ENCODE assay signal across 27 mouse cellular contexts in the genomic region with DNA sequence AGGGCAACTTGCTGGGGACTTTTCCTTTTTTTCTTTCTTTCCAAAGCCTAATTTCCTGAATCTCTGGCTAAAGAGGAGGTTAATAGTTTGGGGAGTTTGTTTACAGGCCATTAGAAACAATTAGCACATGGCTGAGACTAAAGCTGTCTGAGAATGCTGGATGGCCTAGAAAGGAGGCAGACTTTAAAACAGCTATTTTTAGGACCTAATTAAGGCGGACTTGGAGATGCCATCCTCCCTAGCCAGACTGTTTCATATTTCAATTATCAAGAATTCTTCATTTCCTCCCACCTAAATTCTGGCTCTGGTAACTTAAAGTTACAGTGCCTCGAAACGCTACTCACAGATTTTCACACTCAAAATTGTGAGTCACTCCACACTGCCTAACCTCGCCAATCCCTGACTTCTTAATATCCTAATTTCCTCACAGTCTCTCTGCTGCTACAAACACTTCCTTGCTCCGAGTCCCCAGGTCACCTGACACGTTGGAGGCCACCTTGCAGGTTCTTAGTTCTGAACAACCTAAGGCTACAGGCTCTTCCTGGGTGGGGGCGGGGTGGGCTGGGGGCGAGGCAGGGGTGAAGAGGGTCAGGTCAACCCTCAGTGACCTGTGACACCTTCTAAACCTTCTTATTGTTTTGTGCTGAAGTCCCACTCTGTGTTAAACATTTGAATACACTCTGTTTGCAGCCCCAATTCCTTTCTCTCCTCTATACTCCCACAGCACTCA.
DNase-seq lines count a peak whose midpoint lies in the region; ATAC-seq and TF ChIP-seq lines count a peak whose summit lies in the region.
"Had no signal": no experiment of that assay in that cellular context is flagged by ENCODE, and none has a peak within 500 bp of the region (broad histone marks: within the 10 kb centered on the region; RNA-seq: fewer than 3 reads in every experiment).

No protein-coding gene starts in this region.

- peak; percentile 8 to 34 for DNase-seq in frontal cortex, adult 2 months (ENCODE audit: extremely low spot score in 1 of 2, low spot score in 1 of 2)
- no peak for DNase-seq in frontal cortex, postnatal 36 days (ENCODE audit: low spot score in 2 of 2)
- DNase-seq in kidney, postnatal 0 days (ENCODE audit: low spot score), result peak; percentile 81
- no peak for DNase-seq in kidney, postnatal 25 days
- DNase-seq in ES-E14 (ENCODE audit: low read depth, low spot score), result peak; percentile 21
- DNase-seq in limb, embryonic 10.5 days (ENCODE audit: low spot score), result no peak
- DNase-seq in right cerebral cortex, postnatal 10 days (ENCODE audit: low spot score in 2 of 2), result no peak
- no peak for DNase-seq in cerebellum, adult 18-20 months
- DNase-seq: adrenal gland, adult 8-10 months; cerebellum, postnatal 14 days; embryo, embryonic 11 days; forebrain, postnatal 0 days; gastrocnemius, postnatal 25 days; heart, postnatal 10 days; kidney, postnatal 14 days; right cerebral cortex, postnatal 14 days; spleen, adult 18-20 months; thymus, adult 2 months had no signal

- no peak for TF ChIP-seq CTCF in kidney, postnatal 0 days (IDR thresholded peaks at IDR 0.05; ENCODE audit: low read depth)

- H3K36me3 ChIP-seq in kidney, postnatal 0 days (ENCODE audit: insufficient read depth, low read length), result no peaks in the 10 kb centered on the region
- H3K36me3 ChIP-seq in ES-E14 (ENCODE audit: control insufficient read depth, insufficient read depth, low read length, poor library complexity, severe bottlenecking), result no peaks in the 10 kb centered on the region
- H3K36me3 ChIP-seq in limb, embryonic 10.5 days, result no peaks in the 10 kb centered on the region
- H3K36me3 ChIP-seq: embryonic facial prominence, embryonic 15.5 days; forebrain, embryonic 10.5 days; hindbrain, embryonic 12.5 days; limb, embryonic 13.5 days; liver, embryonic 15.5 days; midbrain, embryonic 12.5 days; neural tube, embryonic 13.5 days had no signal

- no peaks in the 10 kb centered on the region for H3K9me3 ChIP-seq in kidney, postnatal 0 days (replicated peaks; ENCODE audit: low read length)
- H3K9me3 ChIP-seq in ES-E14 (ENCODE audit: control insufficient read depth, insufficient read depth, low read depth, low read length), result no peaks in the 10 kb centered on the region
- H3K9me3 ChIP-seq in limb, embryonic 10.5 days (replicated peaks), result no peaks in the 10 kb centered on the region
- H3K9me3 ChIP-seq: embryonic facial prominence, embryonic 15.5 days; forebrain, embryonic 10.5 days; hindbrain, embryonic 12.5 days; limb, embryonic 13.5 days; liver, embryonic 15.5 days; midbrain, embryonic 12.5 days; neural tube, embryonic 13.5 days had no signal

- in situ Hi-C loops in ES-E14 (cut with MboI; ENCODE audit: low sequenced_read_pairs in 2 of 2, unreplicated experiment in 2 of 2), result no loop called here

- no peak overlapping the region for H3K27ac ChIP-seq in kidney, postnatal 0 days
- no peak overlapping the region for H3K27ac ChIP-seq in ES-E14 (ENCODE audit: insufficient read depth, low read depth, low read length, poor library complexity, severe bottlenecking)
- H3K27ac ChIP-seq in limb, embryonic 10.5 days, result peak overlapping the region; percentile 58; the same call in 1 of the 2 replicates
- H3K27ac ChIP-seq: embryonic facial prominence, embryonic 15.5 days; forebrain, embryonic 10.5 days; hindbrain, embryonic 12.5 days; limb, embryonic 13.5 days; liver, embryonic 15.5 days; macrophage; midbrain, embryonic 12.5 days; neural tube, embryonic 13.5 days had no signal

- no peak overlapping the region for H3K9ac ChIP-seq in kidney, postnatal 0 days (ENCODE audit: low read depth, low read length)
- H3K9ac ChIP-seq in ES-E14 (ENCODE audit: insufficient read depth, low read depth, low read length, poor library complexity, severe bottlenecking), result no peak overlapping the region
- H3K9ac ChIP-seq: embryonic facial prominence, embryonic 15.5 days; forebrain, postnatal 0 days; hindbrain, embryonic 12.5 days; limb, embryonic 13.5 days; liver, embryonic 15.5 days; midbrain, embryonic 12.5 days; neural tube, embryonic 13.5 days had no signal

- H3K4me2 ChIP-seq in kidney, postnatal 0 days (ENCODE audit: low read length), result no peak overlapping the region
- H3K4me2 ChIP-seq: embryonic facial prominence, embryonic 15.5 days; hindbrain, embryonic 12.5 days; limb, embryonic 13.5 days; liver, embryonic 15.5 days; midbrain, embryonic 12.5 days; neural tube, embryonic 13.5 days had no signal

- WGBS in kidney, postnatal 0 days, result 12% methylated on average over 8 of the region's 8 CpGs
- WGBS in limb, embryonic 10.5 days, result 28% methylated on average over 8 of the region's 8 CpGs

- ATAC-seq in kidney, postnatal 0 days (replicated peaks; ENCODE audit: low FRiP score, low read depth), result no peak
- ATAC-seq: forebrain, postnatal 0 days; intestine, embryonic 16.5 days had no signal

- no peaks in the 10 kb centered on the region for H3K4me1 ChIP-seq in kidney, postnatal 0 days (replicated peaks; ENCODE audit: insufficient read depth, low read length)
- H3K4me1 ChIP-seq in ES-E14 (ENCODE audit: control insufficient read depth in 2 of 2, insufficient read depth in 2 of 2, low read length in 2 of 2, poor library complexity in 1 of 2), result 0 out of 4 replicates have a peak, but pooled peaks cover 0 to 2% of the 10 kb centered on the region in 2 experiments
- peaks cover 23% of the 10 kb centered on the region for H3K4me1 ChIP-seq in limb, embryonic 10.5 days
- H3K4me1 ChIP-seq: embryonic facial prominence, embryonic 15.5 days; hindbrain, embryonic 12.5 days; liver, embryonic 15.5 days; midbrain, embryonic 12.5 days; neural tube, embryonic 13.5 days had no signal

- no peaks in the 10 kb centered on the region for H3K27me3 ChIP-seq in kidney, postnatal 0 days (ENCODE audit: insufficient read depth, low read length)
- H3K27me3 ChIP-seq in limb, embryonic 10.5 days (ENCODE audit: low read depth, poor library complexity, severe bottlenecking), result no peaks in the 10 kb centered on the region
- H3K27me3 ChIP-seq: embryonic facial prominence, embryonic 15.5 days; hindbrain, embryonic 12.5 days; limb, embryonic 13.5 days; liver, embryonic 15.5 days; neural tube, embryonic 13.5 days had no signal

- no peak overlapping the region for H3K4me3 ChIP-seq in kidney, postnatal 0 days (replicated peaks; ENCODE audit: low read depth, low read length)
- H3K4me3 ChIP-seq in ES-E14 (ENCODE audit: insufficient read depth in 1 of 2, low read depth in 1 of 2, low read length in 2 of 2, poor library complexity in 1 of 2, severe bottlenecking in 1 of 2), result no peak overlapping the region
- no peak overlapping the region for H3K4me3 ChIP-seq in limb, embryonic 10.5 days
- H3K4me3 ChIP-seq: embryonic facial prominence, embryonic 15.5 days; forebrain, embryonic 10.5 days; hindbrain, embryonic 12.5 days; limb, embryonic 13.5 days; liver, embryonic 15.5 days; midbrain, embryonic 12.5 days; neural tube, embryonic 13.5 days had no signal

TF ChIP-seq in ES-E14, 5 proteins besides CTCF, POLR2A, EP300 and RAD21:
- TF ChIP-seq HCFC1 (IDR thresholded peaks at IDR 0.05; ENCODE audit: borderline replicate concordance, insufficient read depth, low read length) (no peak), CHD2 (IDR thresholded peaks at IDR 0.05; ENCODE audit: low read depth, low read length) (no peak)

Comparison
In these comparisons a context has a peak if more than half of its experiments do, and no peak if none do; other contexts are left out.
1. DNase-seq: peak in frontal cortex, adult 2 months (2 of 2), kidney, postnatal 0 days (single experiment) and ES-E14 (single experiment); none in frontal cortex, postnatal 36 days (0 of 2), kidney, postnatal 25 days (0 of 2), limb, embryonic 10.5 days (single experiment), right cerebral cortex, postnatal 10 days (0 of 2) and cerebellum, adult 18-20 months (0 of 2).